Mouse (Mus musculus) embryonic facial prominence, embryonic 12.5 days (tissue): Measurements from ENCODE around the gene Xrra1. TPM values are rescaled to one million over a fixed set of nuclear protein-coding genes. Genes with fewer than 3 reads are reported as not detected.

Experiments
- ATAC-seq: fragments of 200-750 bp; cut with Nextera tagmentation; 2 replicates; pipeline ENCODE4 v1.8.0; 2017; ENCODE audit not compliant: insufficient number of reproducible peaks, insufficient read depth, low FRiP score, low TSS enrichment
- H3K27ac ChIP-seq: fragments of 300-500 bp; sonication (generic); 2 replicates; pipeline ENCODE4 v1.5.1; 2016; ENCODE audit warnings: mild to moderate bottlenecking
- H3K27me3 ChIP-seq: fragments of 300-500 bp; sonication (generic); 2 replicates; pipeline ENCODE4 v1.6.1; 2016; ENCODE audit warnings: mild to moderate bottlenecking, moderate library complexity
- H3K36me3 ChIP-seq: fragments of 300-500 bp; sonication (generic); 2 replicates; pipeline ENCODE4 v1.6.1; 2016; ENCODE audit warnings: mild to moderate bottlenecking
- H3K4me1 ChIP-seq: fragments of 300-500 bp; sonication (generic); 2 replicates; pipeline ENCODE4 v1.6.1; 2016
- H3K4me2 ChIP-seq: fragments of 300-500 bp; sonication (generic); replicated peaks from 2 replicates; pipeline ENCODE4 v1.6.1; 2016; ENCODE audit warnings: mild to moderate bottlenecking, moderate library complexity
- H3K4me3 ChIP-seq: fragments of 300-500 bp; sonication (generic); 2 replicates; pipeline ENCODE4 v1.5.1; 2016; ENCODE audit warnings: mild to moderate bottlenecking
- H3K9ac ChIP-seq: fragments of 300-500 bp; sonication (generic); 2 replicates; pipeline ENCODE4 v1.6.1; 2016; ENCODE audit warnings: mild to moderate bottlenecking, moderate library complexity
- H3K9me3 ChIP-seq: fragments of 300-500 bp; sonication (generic); 2 replicates; pipeline ENCODE4 v1.6.1; 2016; ENCODE audit warnings: mild to moderate bottlenecking, moderate library complexity
- WGBS: fragments of 180-500 bp; shearing (Covaris S2); methylation state at CpG from one replicate; pipeline ENCODE4 v1.1.7; 2016; 5-methylcytosine and 5-hydroxymethylcytosine counted together
- polyA plus RNA-seq: library from polyadenylated mRNA; unstranded; fragments of >200 nt; fragmentation: Nextera tagmentation; extraction: Ambion mirVana; gene quantifications from 2 replicates; pipeline ENCODE4 v1.2.1, GENCODE M21; 2016

The Xrra1 gene
- polyA plus RNA-seq, 1 experiment from 2014 or later, result 0.20 TPM

DNA sequence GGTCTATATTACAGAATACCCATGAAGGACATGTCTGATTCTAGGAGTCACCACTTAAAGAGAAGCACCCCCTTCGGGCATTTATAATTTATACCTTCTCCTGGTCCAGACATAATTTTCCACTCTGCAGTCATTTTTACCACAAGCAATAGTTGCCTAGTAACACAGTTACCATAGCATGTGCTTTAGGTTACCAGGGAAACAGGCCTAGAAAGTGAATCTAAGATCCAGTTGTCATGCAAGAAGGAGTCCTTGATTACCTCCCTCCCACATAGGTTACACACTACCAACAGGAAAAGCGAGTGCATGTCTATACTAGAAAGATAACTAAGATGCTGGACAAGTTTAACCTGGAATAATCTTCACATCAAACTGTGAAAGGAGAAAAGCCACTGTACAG, 19.3 kb downstream of the Xrra1 start:
- H3K27me3 ChIP-seq, result no peaks in the 10 kb centered on the region
- WGBS, result 74% methylated on average over 2 of the region's 2 CpGs
- H3K4me3 ChIP-seq, result no peak overlapping the region
- H3K4me1 ChIP-seq, result no peaks in the 10 kb centered on the region
- H3K27ac ChIP-seq, result no peak overlapping the region
- ATAC-seq, result no peak
- no peaks in the 10 kb centered on the region for H3K9me3 ChIP-seq
- no peak overlapping the region for H3K4me2 ChIP-seq
- H3K36me3 ChIP-seq, result no peaks in the 10 kb centered on the region
- no peak overlapping the region for H3K9ac ChIP-seq

DNA sequence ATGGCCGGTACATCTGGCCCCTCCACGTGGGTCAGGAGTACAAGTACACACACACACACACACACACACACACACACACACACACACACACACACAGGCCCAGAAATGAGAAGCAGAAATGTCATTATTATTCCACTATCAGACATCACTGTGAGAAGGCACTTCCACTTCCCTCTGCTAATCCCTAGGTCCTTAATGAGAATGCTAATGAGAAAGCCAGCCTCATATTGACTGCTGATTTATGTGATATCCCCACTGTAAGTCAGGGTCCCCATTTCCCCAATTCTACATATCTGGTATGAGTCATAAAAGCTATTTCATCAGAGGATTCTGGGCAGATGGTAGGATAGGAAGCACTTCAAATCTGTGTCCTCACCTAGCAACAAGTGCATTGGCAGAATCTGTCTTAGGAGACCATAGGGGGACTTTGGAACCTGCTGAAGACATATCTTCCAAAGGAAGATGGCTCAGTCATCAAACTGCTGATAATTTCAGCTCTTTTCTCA, 28.4 kb downstream of the Xrra1 start:
- 81% methylated on average over 2 of the region's 2 CpGs for WGBS
- ATAC-seq, result no peak
- H3K36me3 ChIP-seq, result no peaks in the 10 kb centered on the region
- no peak overlapping the region for H3K27ac ChIP-seq
- no peaks in the 10 kb centered on the region for H3K27me3 ChIP-seq
- no peaks in the 10 kb centered on the region for H3K4me1 ChIP-seq
- no peaks in the 10 kb centered on the region for H3K9me3 ChIP-seq
- no peak overlapping the region for H3K4me3 ChIP-seq
- H3K4me2 ChIP-seq, result no peak overlapping the region
- H3K9ac ChIP-seq, result no peak overlapping the region

DNA sequence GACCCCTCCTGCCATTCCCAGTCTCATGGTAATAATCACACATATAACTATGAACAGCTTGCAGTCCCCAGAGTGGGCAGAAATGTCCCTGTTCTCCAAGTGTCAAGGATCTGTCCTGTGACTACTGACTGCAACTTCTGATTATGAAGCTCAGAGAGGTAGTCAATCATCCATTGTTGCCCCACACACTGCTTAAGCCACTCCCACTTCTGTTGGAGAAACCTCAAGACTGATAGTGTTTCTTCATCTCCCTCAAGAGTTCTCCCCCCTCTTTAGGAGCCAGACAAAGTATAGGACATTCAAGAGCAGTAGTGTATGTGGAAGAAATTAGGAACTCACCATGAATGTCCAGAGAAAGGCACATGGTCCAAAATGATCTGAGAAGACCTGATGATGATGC, 28.8 kb downstream of the Xrra1 start:
- no peak overlapping the region for H3K9ac ChIP-seq
- H3K4me3 ChIP-seq, result no peak overlapping the region
- H3K27ac ChIP-seq, result no peak overlapping the region
- no peaks in the 10 kb centered on the region for H3K27me3 ChIP-seq
- ATAC-seq, result no peak
- no peak overlapping the region for H3K4me2 ChIP-seq
- no peaks in the 10 kb centered on the region for H3K4me1 ChIP-seq
- no peaks in the 10 kb centered on the region for H3K9me3 ChIP-seq
- H3K36me3 ChIP-seq, result no peaks in the 10 kb centered on the region

DNA sequence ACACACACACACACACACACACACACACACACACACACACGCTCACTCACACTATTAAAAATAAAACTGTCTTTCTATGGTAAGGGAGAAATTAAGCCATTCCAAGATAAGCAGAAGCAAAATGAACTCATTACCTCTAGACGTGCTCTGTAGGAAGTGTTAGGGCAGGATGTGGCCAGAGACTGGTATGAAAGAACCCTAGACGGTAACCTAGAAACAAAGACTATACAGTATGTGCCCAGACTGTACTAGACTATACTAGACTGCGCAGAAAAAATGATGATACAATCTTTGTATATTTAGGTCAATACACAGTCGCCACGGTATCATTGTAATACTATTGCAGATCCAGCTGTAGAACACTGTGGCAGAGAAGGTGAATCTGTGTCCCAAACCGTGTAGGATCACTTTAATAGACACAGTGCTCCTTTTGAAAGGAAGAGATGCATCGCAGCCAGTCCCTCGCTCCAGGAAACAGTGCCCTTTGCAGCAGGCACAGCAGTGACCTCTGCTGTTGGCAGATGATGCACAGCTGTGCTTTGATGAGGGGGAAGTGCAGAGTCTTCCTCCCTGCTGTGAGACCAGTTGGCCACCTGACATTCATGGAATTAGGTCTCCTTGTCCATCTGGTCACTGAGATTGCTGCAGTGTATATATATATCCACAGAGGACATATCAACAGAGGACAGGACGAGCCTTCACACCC, 30.4 kb downstream of the Xrra1 start:
- Histone ChIP-seq H3K4me2 (no peak overlapping the region), H3K4me3 (no peak overlapping the region), H3K9me3 (no peaks in the 10 kb centered on the region), H3K27me3 (no peaks in the 10 kb centered on the region), H3K36me3 (no peaks in the 10 kb centered on the region), H3K4me1 (no peaks in the 10 kb centered on the region), H3K27ac (no peak overlapping the region), H3K9ac (no peak overlapping the region)
- 43% methylated on average over 10 of the region's 10 CpGs for WGBS
- ATAC-seq, result no peak

DNA sequence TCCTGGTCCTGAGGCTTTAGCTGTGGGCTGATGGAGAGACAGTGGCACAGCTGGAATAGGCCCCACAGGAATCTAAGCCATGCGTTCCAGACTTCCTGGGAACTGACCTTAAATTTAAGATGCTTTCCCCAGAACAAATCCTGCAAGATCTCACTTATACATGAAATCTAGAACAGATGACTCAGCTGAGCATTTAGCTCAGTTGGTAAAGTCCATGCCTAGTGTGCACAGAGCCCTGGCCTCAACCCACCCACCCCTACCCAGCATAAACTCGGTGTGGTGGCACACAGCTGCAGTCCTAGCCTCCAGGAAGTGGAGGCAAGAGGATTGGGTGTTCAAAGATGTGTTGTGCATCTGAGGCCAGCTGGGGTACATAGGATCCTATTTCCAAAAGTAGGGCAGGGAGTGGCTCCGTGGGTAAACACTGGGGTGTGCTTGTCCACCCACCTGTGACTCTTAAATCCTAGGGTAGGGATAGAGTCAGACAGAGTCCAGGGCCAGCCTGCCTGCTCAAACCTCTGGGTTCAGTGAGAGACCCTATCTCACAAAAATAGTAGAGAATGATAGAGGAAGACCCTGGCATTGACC, 31.3 kb downstream of the Xrra1 start:
- H3K27me3 ChIP-seq, result no peaks in the 10 kb centered on the region
- H3K9ac ChIP-seq, result no peak overlapping the region
- no peaks in the 10 kb centered on the region for H3K4me1 ChIP-seq
- H3K27ac ChIP-seq, result no peak overlapping the region
- H3K4me3 ChIP-seq, result no peak overlapping the region
- WGBS, result 58% methylated on average over 3 of the region's 3 CpGs
- no peaks in the 10 kb centered on the region for H3K9me3 ChIP-seq
- no peak for ATAC-seq
- H3K36me3 ChIP-seq, result no peaks in the 10 kb centered on the region
- H3K4me2 ChIP-seq, result no peak overlapping the region

DNA sequence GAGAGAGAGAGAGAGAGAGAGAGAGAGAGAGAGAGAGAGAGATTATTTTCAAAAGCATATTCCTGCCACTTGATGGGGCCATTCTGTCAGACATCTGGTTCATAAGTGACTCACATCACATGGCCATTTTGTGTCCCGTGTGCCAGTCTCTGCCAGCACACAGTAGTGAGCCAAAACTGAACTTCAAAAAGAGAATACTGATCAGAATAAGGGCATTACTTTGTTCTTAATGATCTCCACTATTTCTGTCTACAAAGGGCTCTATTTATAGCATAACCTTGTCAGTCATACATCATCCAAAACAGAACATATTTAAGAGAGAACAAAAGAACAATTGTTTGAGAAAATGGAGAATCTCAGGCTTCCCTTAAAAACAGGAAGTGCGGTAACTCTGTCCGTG, 32.6 kb downstream of the Xrra1 start:
- no peak overlapping the region for H3K9ac ChIP-seq
- ATAC-seq, result no peak
- H3K4me2 ChIP-seq, result no peak overlapping the region
- 31% methylated on average over 3 of the region's 3 CpGs for WGBS
- no peak overlapping the region for H3K27ac ChIP-seq
- no peaks in the 10 kb centered on the region for H3K36me3 ChIP-seq
- H3K9me3 ChIP-seq, result no peaks in the 10 kb centered on the region
- H3K27me3 ChIP-seq, result no peaks in the 10 kb centered on the region
- no peaks in the 10 kb centered on the region for H3K4me1 ChIP-seq
- H3K4me3 ChIP-seq, result no peak overlapping the region

DNA sequence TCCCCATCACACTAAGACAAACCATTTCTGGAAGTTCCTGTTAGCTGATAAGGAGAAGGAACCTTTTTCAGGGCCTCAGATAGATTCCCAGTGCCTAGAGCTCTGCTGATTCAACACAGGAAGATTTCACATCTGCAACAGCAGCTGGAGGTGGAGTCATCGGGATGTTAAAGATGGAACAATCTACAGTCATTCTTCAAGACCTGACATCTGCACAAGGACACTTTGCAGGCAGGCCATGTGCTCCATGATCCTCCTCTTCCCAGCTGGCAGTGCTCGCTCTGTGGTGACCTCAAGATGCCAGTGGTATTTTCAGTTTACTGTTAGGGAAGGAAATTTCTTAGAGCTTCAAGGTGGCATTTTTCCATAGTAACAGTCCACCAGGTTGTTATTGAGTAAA, 33.4 kb downstream of the Xrra1 start:
- Histone ChIP-seq H3K36me3 (no peaks in the 10 kb centered on the region), H3K4me1 (no peaks in the 10 kb centered on the region), H3K27ac (no peak overlapping the region), H3K9ac (no peak overlapping the region), H3K9me3 (no peaks in the 10 kb centered on the region), H3K4me2 (no peak overlapping the region), H3K4me3 (no peak overlapping the region), H3K27me3 (no peaks in the 10 kb centered on the region)
- ATAC-seq, result no peak
- 88% methylated on average over 2 of the region's 2 CpGs for WGBS

DNA sequence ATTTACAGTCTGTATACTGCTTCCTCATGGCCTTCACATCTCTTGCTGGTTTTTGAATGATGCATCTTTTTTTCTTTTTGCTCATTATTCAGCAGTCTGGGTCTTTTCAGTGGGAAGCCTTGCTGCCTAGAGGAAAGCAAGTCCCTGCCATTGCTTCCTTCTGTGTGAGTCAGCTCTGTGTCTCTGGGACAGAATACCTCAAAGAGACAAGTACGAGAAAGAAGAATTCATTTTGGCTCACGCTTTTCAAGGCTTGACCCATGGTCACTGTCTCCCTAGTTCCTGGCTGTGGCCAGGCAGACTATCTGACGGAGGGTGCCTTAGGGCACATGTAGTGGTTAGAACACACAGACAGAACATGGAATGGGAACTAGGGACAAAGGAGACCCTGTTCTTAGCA, 35.1 kb downstream of the Xrra1 start:
- H3K4me3 ChIP-seq, result no peak overlapping the region
- H3K9me3 ChIP-seq, result no peaks in the 10 kb centered on the region
- H3K4me2 ChIP-seq, result no peak overlapping the region
- no peak overlapping the region for H3K9ac ChIP-seq
- H3K4me1 ChIP-seq, result no peaks in the 10 kb centered on the region
- no peaks in the 10 kb centered on the region for H3K27me3 ChIP-seq
- 58% methylated on average over 3 of the region's 3 CpGs for WGBS
- no peak for ATAC-seq
- H3K27ac ChIP-seq, result no peak overlapping the region
- H3K36me3 ChIP-seq, result no peaks in the 10 kb centered on the region

DNA sequence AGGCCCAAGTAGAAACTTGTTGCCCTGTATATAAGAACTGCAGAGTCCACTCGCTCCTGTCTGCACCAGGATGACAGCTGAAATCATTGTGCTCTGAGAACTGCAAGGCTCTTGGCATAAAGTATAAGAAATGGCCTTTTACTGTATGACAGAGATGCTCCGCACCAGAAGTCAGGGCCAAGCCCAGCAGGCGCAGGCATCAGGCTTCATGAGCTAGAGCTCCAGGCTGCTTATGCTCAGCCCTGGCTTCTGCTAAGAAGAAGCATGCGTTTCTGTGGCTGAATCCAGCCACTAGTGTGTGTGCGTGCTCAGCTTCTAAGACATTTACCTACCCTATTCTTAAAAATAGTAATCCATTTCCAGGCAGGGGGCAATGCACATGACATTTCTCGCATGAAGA, 35.6 kb downstream of the Xrra1 start:
- 77% methylated on average over 6 of the region's 6 CpGs for WGBS
- ATAC-seq, result no peak

DNA sequence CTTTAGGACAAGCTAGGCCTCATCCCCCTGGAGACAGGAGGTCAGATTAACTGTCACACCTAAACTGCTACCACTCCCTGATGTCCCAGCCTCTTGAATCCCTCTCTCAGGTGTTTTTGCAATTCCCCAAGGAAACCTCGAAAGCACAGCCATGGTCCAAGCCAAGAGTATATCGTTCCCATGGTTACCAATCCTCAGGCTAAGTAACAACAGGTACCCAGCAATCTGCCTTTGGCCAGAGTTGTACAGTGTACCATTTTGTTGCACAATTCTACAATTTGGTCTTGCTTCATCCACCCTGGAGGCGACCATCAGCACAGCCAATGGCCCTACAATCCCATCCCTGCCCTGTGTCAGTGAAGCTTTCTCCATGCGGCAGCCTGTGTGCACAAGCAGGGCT, 38.0 kb downstream of the Xrra1 start:
- 77% methylated on average over 4 of the region's 4 CpGs for WGBS

More for the DNA sequence above, 35.6 kb downstream of the Xrra1 start:
- Histone ChIP-seq H3K9ac (no peak overlapping the region), H3K27me3 (no peaks in the 10 kb centered on the region), H3K4me3 (no peak overlapping the region), H3K36me3 (no peaks in the 10 kb centered on the region), H3K4me1 (no peaks in the 10 kb centered on the region), H3K4me2 (no peak overlapping the region), H3K27ac (no peak overlapping the region), H3K9me3 (no peaks in the 10 kb centered on the region)

DNA sequence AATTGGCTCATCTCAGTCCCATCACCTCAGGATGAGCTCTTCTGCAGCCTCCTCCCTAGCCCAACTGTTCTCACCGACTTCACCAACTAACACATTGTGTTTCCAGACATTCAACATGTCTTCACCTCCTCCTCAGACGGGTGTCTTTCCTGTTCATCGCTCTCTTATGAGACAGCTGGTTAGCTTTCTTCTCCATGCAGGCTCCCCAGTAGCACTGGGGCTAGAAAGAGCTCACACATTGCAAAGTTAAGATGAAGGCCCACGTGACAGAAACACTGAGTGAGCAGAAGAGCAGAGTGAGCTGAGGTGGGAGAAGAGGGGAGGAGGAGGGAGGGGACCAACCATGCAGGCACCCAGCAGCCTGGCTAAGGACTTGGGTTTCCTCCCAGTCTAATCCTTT, 43.3 kb downstream of the Xrra1 start:
- no peaks in the 10 kb centered on the region for H3K27me3 ChIP-seq
- H3K4me2 ChIP-seq, result no peak overlapping the region
- no peaks in the 10 kb centered on the region for H3K9me3 ChIP-seq
- no peak overlapping the region for H3K27ac ChIP-seq
- no peak overlapping the region for H3K9ac ChIP-seq
- 69% methylated on average over 4 of the region's 4 CpGs for WGBS
- no peaks in the 10 kb centered on the region for H3K4me1 ChIP-seq
- H3K36me3 ChIP-seq, result no peaks in the 10 kb centered on the region
- no peak for ATAC-seq
- no peak overlapping the region for H3K4me3 ChIP-seq

More for the DNA sequence above, 38.0 kb downstream of the Xrra1 start:
- no peak overlapping the region for H3K4me2 ChIP-seq
- no peaks in the 10 kb centered on the region for H3K4me1 ChIP-seq
- no peak overlapping the region for H3K4me3 ChIP-seq
- ATAC-seq, result no peak
- H3K9ac ChIP-seq, result no peak overlapping the region
- H3K27ac ChIP-seq, result no peak overlapping the region
- no peaks in the 10 kb centered on the region for H3K36me3 ChIP-seq
- H3K9me3 ChIP-seq, result no peaks in the 10 kb centered on the region
- no peaks in the 10 kb centered on the region for H3K27me3 ChIP-seq

DNA sequence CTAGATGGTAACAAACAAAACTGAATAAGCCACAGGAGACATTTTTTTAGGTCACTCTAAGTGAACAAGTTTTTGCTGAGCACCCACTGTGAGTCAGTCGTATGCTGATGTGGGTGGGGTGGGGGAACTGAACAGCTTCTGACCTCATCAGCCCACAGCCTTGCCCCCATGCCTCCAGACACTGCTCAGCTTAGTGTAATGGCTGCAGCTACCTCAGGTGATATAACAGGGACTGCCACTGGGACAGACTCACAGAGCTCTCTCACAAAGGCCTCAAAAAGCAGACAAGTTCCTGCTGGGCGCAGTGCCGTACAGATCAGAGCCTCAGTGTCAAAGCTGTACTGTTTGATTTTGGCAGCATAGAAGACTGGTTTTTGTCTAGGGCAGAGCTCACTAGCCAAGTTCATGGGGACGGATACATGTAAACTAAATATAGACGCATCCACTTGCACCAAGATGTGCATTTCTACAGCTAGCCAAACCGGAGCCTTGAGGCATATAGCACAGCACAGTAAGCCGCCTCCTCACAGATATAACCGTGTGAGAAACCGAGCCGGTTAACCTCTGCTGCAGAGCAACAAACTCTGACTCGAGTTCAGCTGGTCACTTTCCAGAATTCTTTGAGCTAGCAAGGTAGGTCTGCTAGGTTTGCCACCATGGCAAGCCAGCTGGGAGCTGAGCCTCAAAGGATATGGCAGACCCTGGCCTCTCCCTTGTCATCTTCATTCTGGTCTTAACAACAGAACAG, 44.2 kb downstream of the Xrra1 start:
- Histone ChIP-seq H3K9ac (no peak overlapping the region), H3K9me3 (no peaks in the 10 kb centered on the region), H3K36me3 (no peaks in the 10 kb centered on the region), H3K4me1 (no peaks in the 10 kb centered on the region), H3K27ac (no peak overlapping the region), H3K4me3 (no peak overlapping the region), H3K4me2 (no peak overlapping the region), H3K27me3 (no peaks in the 10 kb centered on the region)
- WGBS, result 75% methylated on average over 11 of the region's 11 CpGs
- no peak for ATAC-seq
